Mouse (Mus musculus) urinary bladder, adult 2 months (tissue): ENCODE measurements around the gene Cux2. TPM values are rescaled to one million over a fixed set of nuclear protein-coding genes. Genes with fewer than 3 reads are reported as not detected.

Experiments used
- DNase-seq: peaks from one replicate; pipeline ENCODE4 v3.0.0; 2022; ENCODE audit warnings: low spot score
- polyA plus RNA-seq: library from polyadenylated mRNA; depleted of rRNA; stranded (reverse); fragments of >200 nt; gene quantifications from 2 replicates; pipeline ENCODE4 v1.2.3, GENCODE M21; 2012

Cux2 gene
- polyA plus RNA-seq, 1 experiment: 4.7 TPM

DNA sequence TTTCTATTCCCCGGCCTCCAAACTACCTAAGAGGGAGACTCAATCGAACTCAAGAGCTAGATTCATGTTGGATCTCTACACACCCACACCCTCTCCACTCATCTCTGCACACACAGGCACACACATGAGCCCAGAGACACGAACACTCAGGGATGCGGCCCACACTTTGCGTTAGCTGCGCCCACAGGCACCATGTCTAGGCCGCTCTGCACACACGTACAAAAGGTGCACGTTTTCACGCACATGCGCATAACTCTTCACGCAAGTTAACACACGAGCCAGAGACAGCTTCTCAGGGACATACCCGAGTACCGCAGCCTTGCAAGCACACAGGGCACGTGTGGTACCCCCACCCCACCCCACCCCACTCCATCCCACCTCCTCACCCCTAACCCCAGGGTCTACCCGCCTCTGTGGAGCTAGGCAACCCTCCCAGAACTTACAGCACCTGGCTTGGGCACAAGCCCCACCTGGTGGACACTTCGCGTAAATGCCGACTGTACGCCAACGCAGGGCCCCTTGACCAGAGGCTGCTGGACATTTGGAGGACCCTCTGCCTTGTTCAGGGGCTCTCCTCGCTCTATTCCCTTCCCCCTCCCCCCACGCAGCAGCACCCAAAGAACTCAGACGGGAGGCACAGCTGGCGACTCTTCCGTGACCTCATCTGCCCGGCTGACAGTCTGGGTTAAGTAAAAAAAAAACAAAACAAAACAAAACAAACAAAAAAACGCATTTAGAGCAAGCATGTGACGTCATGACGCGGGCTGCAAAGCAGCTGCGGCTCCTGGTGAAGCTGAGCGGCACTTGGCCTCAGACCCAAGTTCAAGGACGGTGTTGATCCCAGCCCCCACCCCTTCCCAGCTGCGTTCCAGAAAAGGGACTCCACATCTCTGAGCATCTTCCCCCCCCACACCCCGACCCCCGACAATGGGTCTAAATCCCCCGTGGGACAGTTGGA lies 9.4 kb upstream of the Cux2 start:
- no peak for DNase-seq

- DNase-seq: no peak
These were observed 7.7 kb upstream of the Cux2 start for GRCm38 (mm10) chr5:122057622-122058021.

GRCm38 (mm10) chr5:122056557-122056956 lies 6.7 kb upstream of the Cux2 start:
- DNase-seq: no peak

- no peak for DNase-seq
These were observed 4.4 kb upstream of the Cux2 start for GRCm38 (mm10) chr5:122054130-122054843.

- no peak for DNase-seq
These were observed 3.7 kb upstream of the Cux2 start for GRCm38 (mm10) chr5:122053587-122053986.

GRCm38 (mm10) chr5:122050832-122051105 lies 867 bp upstream of the Cux2 start:
- DNase-seq: no peak

DNA sequence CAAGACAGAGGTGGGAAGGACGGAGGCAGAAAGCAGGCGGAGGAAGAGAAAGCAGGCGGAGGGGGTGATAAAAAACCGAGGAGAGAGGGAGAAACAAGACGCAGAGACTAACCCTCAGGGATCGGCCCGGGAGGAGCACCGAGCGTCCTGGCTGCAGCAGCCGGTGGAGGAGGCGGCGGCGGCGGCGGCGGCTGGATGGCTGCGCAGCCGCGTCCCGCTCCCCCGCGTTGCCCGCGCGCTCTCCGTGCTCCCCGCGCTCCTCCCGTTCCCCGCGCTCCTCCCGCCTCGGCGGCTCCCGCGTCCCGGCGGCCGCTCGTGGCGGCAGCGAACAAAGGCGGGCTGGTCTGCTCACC lies 262 bp downstream of the Cux2 start:
- DNase-seq: no peak

GRCm38 (mm10) chr5:122048686-122049663 lies 927 bp downstream of the Cux2 start:
- DNase-seq: no peak

DNA sequence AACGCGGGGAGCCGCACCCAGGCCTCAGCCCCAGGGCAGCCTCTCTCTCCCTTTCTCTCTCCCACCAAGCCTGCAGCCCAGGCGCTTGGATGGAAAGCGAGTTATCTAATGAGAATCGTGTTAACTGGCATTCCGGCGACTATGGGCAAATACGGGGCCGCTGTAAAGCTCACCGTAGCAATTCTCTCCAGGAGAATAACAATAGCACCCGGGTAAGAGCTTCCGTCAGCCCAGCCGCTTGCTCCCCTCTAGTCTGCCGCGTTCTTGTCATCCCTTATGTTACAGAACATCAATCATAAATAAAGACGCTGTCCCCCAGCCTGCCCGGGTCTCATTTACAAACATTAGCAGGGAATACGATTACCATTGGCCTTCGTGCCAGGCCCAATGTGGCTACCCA lies 1.6 kb downstream of the Cux2 start:
- no peak for DNase-seq

DNA sequence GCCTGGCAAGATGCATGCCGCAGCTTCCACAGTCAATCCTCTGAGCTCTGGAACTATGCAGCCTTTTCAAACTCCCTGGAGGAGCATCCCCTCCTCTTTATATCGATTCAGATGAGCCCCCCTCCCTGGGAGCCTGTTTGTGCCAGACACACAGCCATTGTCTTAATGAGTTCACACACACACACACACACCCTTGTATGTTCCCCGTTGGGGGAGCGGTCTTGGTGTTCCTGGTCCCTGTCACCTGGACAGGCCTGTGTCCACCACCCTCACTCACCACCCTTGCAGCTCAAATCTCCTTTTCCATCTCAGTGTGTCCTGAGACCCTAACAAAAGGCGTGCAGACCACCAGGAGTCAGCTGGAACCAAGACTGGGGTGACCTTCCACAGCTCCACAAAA lies 2.1 kb downstream of the Cux2 start:
- no peak for DNase-seq

- DNase-seq: no peak
These were observed 6.3 kb downstream of the Cux2 start for GRCm38 (mm10) chr5:122043567-122043966.

GRCm38 (mm10) chr5:122035278-122035677 lies 14.6 kb downstream of the Cux2 start:
- DNase-seq: no peak

DNA sequence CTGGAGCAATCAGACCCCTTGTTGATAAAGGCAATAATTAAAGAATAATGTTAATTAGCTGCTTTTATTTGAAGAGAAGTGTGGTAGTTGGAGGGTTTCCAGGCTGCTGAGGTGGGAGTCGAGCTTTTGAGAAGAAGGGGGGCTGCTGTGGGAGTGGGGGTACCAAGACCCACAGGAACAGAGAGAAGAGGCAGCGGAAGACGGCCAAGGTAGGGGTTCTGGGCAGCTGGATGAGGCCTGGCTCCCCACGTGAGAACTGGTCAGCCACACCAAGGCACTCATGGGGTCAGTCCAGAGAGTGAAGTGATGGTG lies 16.8 kb downstream of the Cux2 start:
- no peak for DNase-seq

- DNase-seq: no peak
These were observed 17.3 kb downstream of the Cux2 start for GRCm38 (mm10) chr5:122032471-122033166.

- DNase-seq: no peak
These were observed 18.8 kb downstream of the Cux2 start for GRCm38 (mm10) chr5:122031146-122031545.

- DNase-seq: no peak
These were observed 19.3 kb downstream of the Cux2 start for GRCm38 (mm10) chr5:122030640-122031039.

DNA sequence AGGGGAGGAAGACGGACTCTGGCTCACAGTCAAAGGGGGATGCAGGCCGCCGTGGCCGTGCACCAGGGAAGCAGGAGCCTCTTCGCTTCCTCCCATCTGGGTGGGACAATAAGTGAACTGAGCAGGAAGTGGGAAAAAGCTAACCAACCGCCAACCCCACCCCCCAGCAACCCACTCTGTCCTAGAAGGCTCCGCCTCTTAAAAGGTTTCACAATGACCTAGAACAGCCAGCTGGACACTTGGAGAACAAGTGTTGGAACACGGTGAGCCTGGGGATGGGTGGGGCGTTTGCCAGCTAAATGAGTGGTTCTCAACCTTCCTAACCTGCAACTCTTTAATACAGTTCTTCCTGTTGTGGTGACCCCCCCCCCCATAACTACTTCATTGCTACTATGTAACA lies 23.1 kb downstream of the Cux2 start:
- no peak for DNase-seq

- no peak for DNase-seq
These were observed 23.6 kb downstream of the Cux2 start for GRCm38 (mm10) chr5:122026284-122026683.

- DNase-seq: no peak
These were observed 24.8 kb downstream of the Cux2 start for GRCm38 (mm10) chr5:122025117-122025516.

- no peak for DNase-seq
These were observed 30.6 kb downstream of the Cux2 start for GRCm38 (mm10) chr5:122019288-122019687.

DNA sequence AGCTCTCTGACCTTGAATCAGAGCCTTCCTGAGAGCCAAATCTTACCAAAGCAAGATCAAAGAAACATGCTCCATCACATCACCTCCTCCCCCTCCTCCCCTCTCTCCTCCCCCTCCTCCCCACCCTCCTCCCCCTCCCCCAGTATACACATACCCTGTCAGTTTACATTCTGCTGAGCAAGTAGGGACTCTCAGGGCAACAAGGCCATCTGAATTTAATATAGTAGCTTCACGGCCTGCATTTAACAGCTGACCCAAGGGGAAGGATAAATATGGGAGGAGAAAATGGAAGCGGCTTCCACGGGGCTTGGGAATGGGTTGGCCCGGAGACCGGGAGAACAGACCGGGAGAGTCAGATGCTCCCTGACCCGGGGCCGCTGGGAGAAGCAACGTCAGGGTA lies 32.1 kb downstream of the Cux2 start:
- DNase-seq: no peak

- no peak for DNase-seq
These were observed 32.6 kb downstream of the Cux2 start for GRCm38 (mm10) chr5:122017269-122017668.
